In genomic region chr1:60805178-60805577, GRCm38 (mm10) we compare ENCODE assay signal across 15 mouse cellular contexts.
"Had no signal": no experiment of that assay in that cellular context is flagged by ENCODE, and none has a peak within 500 bp of the region (broad histone marks: within the 10 kb centered on the region; RNA-seq: fewer than 3 reads in every experiment).

No protein-coding gene starts in this region.

- H3K9me3 ChIP-seq: lung, embryonic 15.5 days; megakaryocyte, embryonic 14.5 days; midbrain, embryonic 13.5 days; midbrain, embryonic 15.5 days; neural tube, embryonic 12.5 days had no signal

- ATAC-seq: lung, postnatal 0 days; midbrain, embryonic 13.5 days; midbrain, embryonic 15.5 days had no signal

- DNase-seq: lung, adult 2 months; lung, postnatal 14 days; lung, postnatal 36 days; right cerebral cortex, postnatal 14 days; thymus, adult 18-20 months; thymus, postnatal 14 days; thymus, postnatal 36 days had no signal

- H3K36me3 ChIP-seq: lung, embryonic 15.5 days; midbrain, embryonic 13.5 days; midbrain, embryonic 15.5 days; neural tube, embryonic 12.5 days had no signal

- H3K4me3 ChIP-seq: lung, embryonic 15.5 days; megakaryocyte, embryonic 14.5 days; midbrain, embryonic 13.5 days; midbrain, embryonic 15.5 days; neural tube, embryonic 12.5 days had no signal

- H3K4me2 ChIP-seq: lung, embryonic 15.5 days; midbrain, embryonic 11.5 days; midbrain, embryonic 13.5 days; midbrain, embryonic 15.5 days; neural tube, embryonic 12.5 days had no signal

- H3K27ac ChIP-seq: liver, embryonic 14.5 days; lung, embryonic 15.5 days; midbrain, embryonic 13.5 days; midbrain, embryonic 15.5 days; neural tube, embryonic 12.5 days had no signal

- H3K4me1 ChIP-seq: midbrain, embryonic 13.5 days; midbrain, embryonic 15.5 days; neural tube, embryonic 12.5 days had no signal

- H3K9ac ChIP-seq: liver, embryonic 14.5 days; lung, embryonic 15.5 days; midbrain, embryonic 13.5 days; midbrain, embryonic 15.5 days; neural tube, embryonic 12.5 days had no signal

- H3K27me3 ChIP-seq: lung, embryonic 15.5 days; megakaryocyte, embryonic 14.5 days; midbrain, embryonic 13.5 days; midbrain, embryonic 15.5 days; neural tube, embryonic 12.5 days had no signal
